Mouse (Mus musculus) liver, embryonic 14.5 days (tissue): ENCODE results near the gene Cfap44. TPM values are rescaled to one million over a fixed set of nuclear protein-coding genes. Genes with fewer than 3 reads are reported as not detected.

Source experiments
- ATAC-seq: fragments of 200-750 bp; cut with Nextera tagmentation; 2 replicates; pipeline ENCODE4 v1.8.0; 2017; ENCODE audit warnings: moderate number of reproducible peaks, mild to moderate bottlenecking, moderate library complexity; ENCODE audit not compliant: insufficient read depth
- DNase-seq, 3 experiments: peaks; one replicate each; pipeline ENCODE4 v3.0.0-alpha.2; 2012 to 2013; ENCODE audit warnings: low read depth in 3 of 3, low spot score in 3 of 3
- H3K27ac ChIP-seq: fragments of 300-500 bp; sonication (generic); 2 replicates; pipeline ENCODE4 v1.5.1; 2014; ENCODE audit warnings: moderate library complexity, mild to moderate bottlenecking, control low read depth, inconsistent platforms
- H3K27me3 ChIP-seq: fragments of 300-500 bp; sonication (generic); 2 replicates; pipeline ENCODE4 v1.6.1; 2014; ENCODE audit warnings: mild to moderate bottlenecking, low read length, moderate library complexity; ENCODE audit not compliant: control insufficient read depth, insufficient read depth
- H3K36me3 ChIP-seq: fragments of 300-500 bp; sonication (generic); replicated peaks from 2 replicates; pipeline ENCODE4 v1.6.1; 2014; ENCODE audit warnings: low read depth; ENCODE audit not compliant: control insufficient read depth, insufficient read depth
- H3K4me1 ChIP-seq, 2 experiments: fragments of 200-500 bp in 1 of 2; fragments of 300-500 bp in 1 of 2; sonication (generic) in 1 of 2; replicated peaks; 2 replicates each; pipeline ENCODE4 v1.6.1; 2012 to 2014; ENCODE audit warnings: antibody characterized with exemption in 1 of 2, inconsistent platforms in 1 of 2, low read length in 1 of 2; ENCODE audit not compliant: control insufficient read depth in 2 of 2, insufficient read depth in 2 of 2
- H3K4me2 ChIP-seq: fragments of 300-500 bp; sonication (generic); 2 replicates; pipeline ENCODE4 v1.6.1; 2014; ENCODE audit warnings: low read depth, mild to moderate bottlenecking, control low read depth, moderate library complexity
- H3K4me3 ChIP-seq, 2 experiments: fragments of 200-500 bp in 1 of 2; fragments of 300-500 bp in 1 of 2; sonication (generic) in 1 of 2; 2 replicates each; pipeline ENCODE4 v1.5.1; 2012 to 2014; ENCODE audit warnings: low read depth in 2 of 2, low read length in 2 of 2, mild to moderate bottlenecking in 2 of 2, control low read depth in 1 of 2, inconsistent platforms in 1 of 2, moderate library complexity in 1 of 2; ENCODE audit not compliant: insufficient read depth in 1 of 2
- H3K9ac ChIP-seq: fragments of 300-500 bp; sonication (generic); replicated peaks from 2 replicates; pipeline ENCODE4 v1.6.1; 2014; ENCODE audit warnings: mild to moderate bottlenecking, control low read depth, moderate library complexity
- H3K9me3 ChIP-seq: fragments of 300-500 bp; sonication (generic); 2 replicates; pipeline ENCODE4 v1.6.1; 2016; ENCODE audit warnings: low read length, mixed read lengths; ENCODE audit not compliant: control insufficient read depth
- CTCF ChIP-seq: IDR thresholded peaks from 2 replicates; pipeline ENCODE4 v1.5.1; 2016; ENCODE audit warnings: antibody characterized with exemption, low read depth, control low read depth
- EP300 ChIP-seq: IDR thresholded peaks from 2 replicates; pipeline ENCODE4 v1.6.1; 2016; ENCODE audit warnings: antibody characterized with exemption, low read depth
- WGBS: fragments of 180-500 bp; shearing (Covaris S2); extraction: QIAGEN DNeasy Blood & Tissue Kit; methylation state at CpG from one replicate; pipeline ENCODE4 v1.1.7; 2014; ENCODE audit not compliant: insufficient replicate concordance; 5-methylcytosine and 5-hydroxymethylcytosine counted together
- polyA plus RNA-seq, 2 experiments: library from polyadenylated mRNA; depleted of rRNA in 1 of 2; stranded (reverse) in 1 of 2; unstranded in 1 of 2; fragments of >200 nt; fragmentation: Nextera tagmentation in 1 of 2; extraction: Ambion mirVana in 1 of 2; gene quantifications; 2 replicates each; pipeline versions ENCODE4 v1.2.1 to v1.2.3; 2012 to 2014

Gene Cfap44
- polyA plus RNA-seq, 2 experiments: 0.47 to 0.59 TPM

GRCm38 (mm10) chr16:44357571-44358268 lies 36.9 kb upstream of the Cfap44 start:
- Histone ChIP-seq H3K27ac (no peak overlapping the region), H3K9me3 (no peaks in the 10 kb centered on the region), H3K9ac (no peak overlapping the region), H3K36me3 (no peaks in the 10 kb centered on the region; the same call in 1 of the 2 replicates), H3K4me3 (no peak overlapping the region), H3K4me1 (peaks cover 11 to 12% of the 10 kb centered on the region in 2 experiments), H3K27me3 (no peaks in the 10 kb centered on the region), H3K4me2 (peak overlapping the region; percentile 45)
- 57% methylated on average over 4 of the region's 4 CpGs for WGBS
- ATAC-seq (peak; percentile 99), DNase-seq (peak; percentile 81 to 83 (median 81))
- no peak for TF ChIP-seq CTCF
- TF ChIP-seq EP300: no peak

- 75% methylated on average over 10 of the region's 10 CpGs for WGBS
Observed at GRCm38 (mm10) chr16:44361921-44362890, 32.4 kb upstream of the Cfap44 start.

GRCm38 (mm10) chr16:44365522-44365921 lies 29.1 kb upstream of the Cfap44 start:
- no peak overlapping the region for H3K4me3 ChIP-seq
- no peaks in the 10 kb centered on the region for H3K9me3 ChIP-seq
- WGBS: 57% methylated on average over 7 of the region's 7 CpGs
- H3K4me2 ChIP-seq: no peak overlapping the region
- DNase-seq (no peak), ATAC-seq (peak; percentile 37; the same call in 1 of the 2 replicates)
- H3K9ac ChIP-seq: no peak overlapping the region
- no peaks in the 10 kb centered on the region; the same call in none of the 2 replicates for H3K36me3 ChIP-seq
- H3K4me1 ChIP-seq: no peaks in the 10 kb centered on the region; a peak in 1 of 4 replicates
- H3K27ac ChIP-seq: no peak overlapping the region
- no peak for TF ChIP-seq CTCF
- TF ChIP-seq EP300: peak; percentile 33; the same call in 1 of the 2 replicates
- H3K27me3 ChIP-seq: no peaks in the 10 kb centered on the region

More at GRCm38 (mm10) chr16:44361921-44362890, 32.4 kb upstream of the Cfap44 start:
- peak; percentile 76 for TF ChIP-seq CTCF
- TF ChIP-seq EP300: no peak
- H3K27ac ChIP-seq: no peak overlapping the region
- no peak overlapping the region for H3K4me2 ChIP-seq
- H3K27me3 ChIP-seq: no peaks in the 10 kb centered on the region
- DNase-seq (no peak), ATAC-seq (no peak)
- no peak overlapping the region for H3K4me3 ChIP-seq
- H3K9ac ChIP-seq: no peak overlapping the region
- H3K36me3 ChIP-seq: no peaks in the 10 kb centered on the region; the same call in none of the 2 replicates
- H3K9me3 ChIP-seq: no peaks in the 10 kb centered on the region
- H3K4me1 ChIP-seq: peaks cover 9 to 12% of the 10 kb centered on the region in 2 experiments

- no peak for TF ChIP-seq EP300
- no peak for TF ChIP-seq CTCF
- Histone ChIP-seq H3K27me3 (no peaks in the 10 kb centered on the region), H3K9ac (no peak overlapping the region), H3K9me3 (no peaks in the 10 kb centered on the region), H3K4me2 (no peak overlapping the region), H3K4me1 (no peaks in the 10 kb centered on the region), H3K27ac (no peak overlapping the region), H3K4me3 (no peak overlapping the region), H3K36me3 (peaks cover 4% of the 10 kb centered on the region)
- DNase-seq: no peak
- ATAC-seq: no peak
- 51% methylated on average over 4 of the region's 4 CpGs for WGBS
Observed at GRCm38 (mm10) chr16:44375459-44375858, 19.1 kb upstream of the Cfap44 start.

- no peak for DNase-seq
- Histone ChIP-seq H3K27ac (no peak overlapping the region), H3K4me2 (no peak overlapping the region), H3K4me3 (no peak overlapping the region), H3K9me3 (no peaks in the 10 kb centered on the region), H3K27me3 (no peaks in the 10 kb centered on the region), H3K9ac (no peak overlapping the region), H3K4me1 (no peaks in the 10 kb centered on the region), H3K36me3 (peaks cover 4% of the 10 kb centered on the region)
- 81% methylated on average over 4 of the region's 4 CpGs for WGBS
- TF ChIP-seq EP300 (no peak), CTCF (no peak)
- ATAC-seq: no peak
Observed at GRCm38 (mm10) chr16:44380006-44380405, 14.6 kb upstream of the Cfap44 start.
